Mouse (Mus musculus) G1E (cell line): ENCODE data around the gene Stat6.

Experiments used
- CTCF ChIP-seq: IDR thresholded peaks from 2 replicates; pipeline ENCODE4 v1.5.1; 2012; ENCODE audit warnings: low read depth, low read length, inconsistent platforms, mixed read lengths
- GATA1 ChIP-seq: IDR thresholded peaks from 2 replicates; pipeline ENCODE4 v1.6.1; 2012; ENCODE audit warnings: borderline replicate concordance, low read length, inconsistent platforms, mixed read lengths

- no peak for TF ChIP-seq CTCF
- TF ChIP-seq GATA1: no peak
These were observed 27.2 kb upstream of the Stat6 start for GRCm38 (mm10) chr10:127615591-127615990.
